Mouse (Mus musculus) lung, postnatal 4 days (tissue): ENCODE results near the gene Cdh15.

Experiments used
- DNase-seq, 2 experiments: peaks; one replicate each; pipeline ENCODE4 v3.0.0; 2021

Cdh15 gene

DNA sequence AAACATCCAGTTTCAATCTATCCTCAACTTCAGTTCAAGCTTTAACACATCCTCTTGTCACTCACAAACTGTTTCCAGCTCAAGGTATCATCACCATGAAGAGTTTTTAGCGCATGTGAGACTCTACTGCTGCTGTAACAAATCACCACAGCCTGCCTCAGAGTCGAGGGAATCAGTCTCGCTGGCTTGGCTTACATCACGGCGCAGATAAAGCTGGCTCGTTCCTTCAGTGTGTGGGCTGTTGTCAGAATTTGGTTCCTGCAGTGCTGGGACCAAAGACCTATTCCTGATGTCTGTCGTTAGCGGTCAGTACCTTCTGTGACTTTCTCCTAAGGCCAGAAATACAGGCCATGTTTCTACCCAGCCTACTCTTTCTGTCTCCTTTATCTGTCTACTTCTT, 49.4 kb downstream of the Cdh15 start:
- no peak for DNase-seq

DNA sequence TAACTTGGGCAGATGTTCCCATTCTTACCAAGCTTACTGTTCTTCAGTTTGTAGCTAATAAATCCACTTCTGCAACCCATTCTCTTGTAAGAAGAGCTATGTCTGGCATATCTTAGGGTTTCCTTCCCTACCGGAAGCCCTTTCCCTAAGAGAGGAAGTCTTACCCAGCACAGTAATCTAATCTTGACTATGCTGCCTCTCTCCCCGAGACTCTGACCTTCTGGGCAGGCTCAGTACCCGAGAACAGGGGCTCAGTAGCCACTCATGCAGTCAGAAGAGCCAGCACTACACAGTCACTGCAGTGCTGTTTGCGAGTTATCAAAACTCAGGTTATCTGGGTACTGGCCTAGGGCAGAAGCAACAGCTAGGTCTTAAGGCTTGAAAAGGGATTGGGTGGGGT, 50.3 kb downstream of the Cdh15 start:
- no peak for DNase-seq

DNA sequence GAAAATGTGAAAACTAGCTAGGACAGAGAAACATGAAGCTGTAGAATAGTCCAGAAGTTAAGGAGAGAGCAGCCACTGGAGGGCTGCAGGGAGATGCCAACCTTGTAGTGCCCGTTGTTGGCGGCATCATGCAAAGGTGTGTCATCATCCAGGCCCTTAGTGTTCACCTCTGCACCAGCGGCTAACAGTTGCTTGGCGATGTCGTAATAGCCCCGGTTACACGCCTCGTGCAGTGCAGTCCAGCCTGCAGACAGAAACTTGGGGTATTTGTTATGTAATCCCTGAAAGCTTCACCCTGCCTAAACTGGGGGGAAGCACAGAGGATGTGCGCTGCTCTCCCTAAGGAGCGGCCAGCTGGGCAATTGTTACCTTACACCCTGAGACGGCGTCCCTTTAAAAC, 50.7 kb downstream of the Cdh15 start:
- DNase-seq: peak in 1 of 2 experiments; percentile 18

DNA sequence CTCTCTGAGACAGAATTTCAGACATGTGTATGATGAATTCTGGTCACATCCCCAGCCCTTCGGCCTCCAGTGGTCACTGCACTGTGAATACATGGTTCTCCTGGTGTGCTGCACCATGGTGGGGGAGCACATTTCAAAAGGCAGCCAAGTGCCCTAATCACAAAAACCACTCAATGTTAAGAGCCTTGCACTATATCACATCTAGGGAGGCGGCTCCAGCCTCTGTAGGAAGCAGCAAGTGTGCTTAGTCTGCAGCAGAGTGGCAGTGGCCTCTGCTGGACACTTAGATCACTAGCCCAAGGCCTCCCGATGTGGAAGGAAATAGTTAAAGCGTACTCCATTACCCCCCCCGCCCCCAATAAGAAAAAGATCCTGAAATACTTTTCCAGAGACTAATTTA, 51.3 kb downstream of the Cdh15 start:
- DNase-seq: no peak

DNA sequence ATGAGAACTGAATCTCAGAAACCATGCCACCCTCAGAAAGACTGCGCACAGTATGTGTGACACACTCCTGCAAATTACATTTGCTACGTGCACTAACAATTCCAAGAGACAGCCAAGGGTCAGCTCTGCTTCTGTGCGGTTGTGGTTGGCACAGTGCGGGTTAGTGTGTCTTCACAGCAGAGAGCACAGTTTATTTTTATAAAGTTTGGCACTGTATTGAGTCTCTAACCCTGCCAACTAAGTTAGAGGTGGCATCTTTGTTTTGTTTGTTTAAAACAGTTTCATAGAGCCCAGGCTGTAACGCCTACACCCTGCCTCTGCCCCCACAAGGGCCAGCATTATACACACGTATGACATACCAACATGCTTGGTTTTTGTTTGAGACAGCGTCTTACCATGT, 53.7 kb downstream of the Cdh15 start:
- no peak for DNase-seq

DNA sequence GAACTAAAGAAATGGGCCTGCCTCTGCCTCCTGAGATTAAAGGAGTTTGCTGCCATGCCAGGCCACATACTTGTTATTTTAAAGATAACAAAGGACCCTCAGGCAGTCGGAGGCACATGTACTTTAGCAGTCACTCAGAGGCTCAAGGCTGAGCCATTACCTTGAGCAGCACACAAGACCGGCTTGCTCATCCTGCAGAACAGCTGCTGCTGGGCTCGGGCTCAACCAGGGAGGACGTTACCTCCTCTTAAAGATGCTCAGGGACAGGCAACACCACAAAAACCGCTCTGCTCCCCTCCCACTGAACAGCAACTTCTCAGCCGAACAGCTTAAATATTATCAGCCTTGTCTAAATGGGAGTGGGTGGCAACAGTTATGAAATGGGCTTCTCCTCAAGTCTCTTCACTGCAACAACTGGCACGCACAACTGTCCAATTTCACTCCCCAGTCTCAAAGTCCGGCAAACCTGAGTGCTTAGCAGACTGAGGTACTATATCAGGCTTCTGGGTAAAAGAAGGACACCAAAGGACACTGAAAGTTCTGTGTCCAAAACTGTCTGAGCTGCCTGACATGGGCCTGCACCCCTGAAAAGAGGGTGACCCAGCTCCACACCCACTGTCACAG, 54.2 kb downstream of the Cdh15 start:
- no peak for DNase-seq

DNA sequence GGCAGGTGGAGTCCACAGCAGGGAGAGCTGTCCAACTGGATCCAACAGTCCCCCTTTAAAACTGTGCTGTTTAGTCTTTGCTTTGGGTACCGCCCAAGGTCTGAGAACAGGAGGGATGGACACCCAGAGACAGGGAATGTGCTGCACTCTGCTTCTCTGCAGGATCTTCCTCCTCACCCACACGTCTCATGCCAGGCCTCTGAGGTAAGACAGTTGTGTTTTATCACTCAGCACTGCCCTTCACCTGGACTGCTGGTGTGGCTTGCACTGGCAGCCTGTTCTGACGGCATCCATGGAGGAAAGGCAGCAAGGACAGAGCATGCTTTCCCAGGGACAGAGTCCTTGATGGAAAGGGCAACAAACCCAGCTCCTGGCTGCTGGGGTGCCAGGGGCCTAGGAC, 54.8 kb downstream of the Cdh15 start:
- no peak for DNase-seq

DNA sequence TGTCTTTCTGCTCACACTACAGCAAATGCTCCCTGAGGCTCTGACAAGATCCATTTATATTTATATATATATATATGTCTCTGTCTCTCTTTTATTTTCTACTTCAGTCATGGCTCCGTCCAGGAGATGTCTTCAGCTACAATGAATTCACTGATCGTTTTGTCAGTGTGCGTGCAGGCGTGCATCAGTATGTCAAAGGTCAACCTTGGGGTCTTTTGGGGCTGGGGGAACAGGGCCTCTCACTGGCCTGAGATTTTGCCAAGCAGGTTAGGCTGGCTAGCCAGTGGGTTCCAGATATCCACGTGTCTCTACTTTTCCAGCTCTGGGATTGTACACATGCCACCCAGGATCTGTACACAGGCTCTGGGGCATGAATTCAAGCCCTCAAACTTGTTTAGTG, 55.2 kb downstream of the Cdh15 start:
- DNase-seq: no peak

DNA sequence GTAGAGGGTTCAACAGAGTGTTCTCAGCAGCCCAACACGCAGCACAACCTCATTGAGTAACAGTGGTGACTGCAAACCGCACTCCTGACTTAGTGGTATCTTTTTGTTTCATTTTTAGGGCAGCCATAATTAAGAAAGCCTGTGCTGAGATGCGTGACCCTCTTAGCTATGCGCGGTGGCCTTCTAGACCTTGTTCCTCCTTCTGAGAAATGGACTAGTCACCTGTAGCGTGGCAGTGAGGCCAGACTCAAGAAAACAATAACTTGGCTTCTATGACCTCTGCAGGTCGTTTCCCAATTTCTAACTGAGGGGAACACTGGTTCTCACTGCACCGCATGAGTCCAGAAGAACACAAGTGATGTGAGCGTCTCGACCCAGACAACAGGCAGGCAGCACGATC, 56.7 kb downstream of the Cdh15 start:
- DNase-seq: no peak

DNA sequence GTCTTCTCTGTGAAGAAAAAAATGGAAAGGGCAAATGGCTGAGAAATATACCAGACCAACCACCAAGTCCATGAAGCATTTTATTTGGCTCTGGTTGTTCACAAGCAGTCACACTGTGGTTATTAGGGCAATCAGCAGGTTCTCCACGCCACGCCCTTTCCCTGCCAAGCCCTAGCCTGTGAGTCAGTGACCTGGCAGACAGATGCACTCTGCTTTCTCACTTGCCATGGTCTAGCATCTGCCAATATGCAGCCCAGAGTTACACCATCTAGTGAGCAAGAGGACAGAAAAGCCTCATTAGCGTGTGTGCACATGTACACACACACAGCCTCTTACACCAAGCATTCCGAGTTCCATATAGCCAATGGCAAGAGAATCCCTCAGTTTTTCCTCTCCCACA, 57.6 kb downstream of the Cdh15 start:
- no peak for DNase-seq

DNA sequence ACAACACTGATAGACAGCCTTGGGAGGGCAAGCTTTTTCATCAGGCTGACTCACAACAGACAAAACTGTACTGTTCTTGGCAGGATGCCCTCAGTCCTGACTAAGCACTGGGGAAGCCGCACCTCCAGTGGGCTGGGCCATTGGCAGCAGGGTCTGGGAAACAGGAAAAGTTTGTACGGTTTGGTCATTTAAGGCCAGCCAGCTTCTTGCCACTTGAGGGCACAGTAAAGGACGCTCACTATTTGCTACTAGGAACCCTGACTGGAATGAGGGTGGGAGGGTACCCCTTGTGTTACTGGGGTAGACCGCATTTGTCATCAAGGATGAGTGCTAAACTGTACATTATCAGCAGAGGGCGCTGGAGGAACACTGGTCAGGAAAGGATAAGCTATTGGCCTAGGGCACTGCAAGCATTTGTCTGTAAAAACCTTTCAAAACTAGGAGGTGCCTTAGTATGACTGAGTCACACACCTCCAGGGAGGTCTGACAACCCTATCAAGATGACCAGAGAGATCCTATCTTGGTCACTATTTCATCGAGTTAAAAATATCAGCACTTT, 58.8 kb downstream of the Cdh15 start:
- DNase-seq: peak; percentile 89 to 90

DNA sequence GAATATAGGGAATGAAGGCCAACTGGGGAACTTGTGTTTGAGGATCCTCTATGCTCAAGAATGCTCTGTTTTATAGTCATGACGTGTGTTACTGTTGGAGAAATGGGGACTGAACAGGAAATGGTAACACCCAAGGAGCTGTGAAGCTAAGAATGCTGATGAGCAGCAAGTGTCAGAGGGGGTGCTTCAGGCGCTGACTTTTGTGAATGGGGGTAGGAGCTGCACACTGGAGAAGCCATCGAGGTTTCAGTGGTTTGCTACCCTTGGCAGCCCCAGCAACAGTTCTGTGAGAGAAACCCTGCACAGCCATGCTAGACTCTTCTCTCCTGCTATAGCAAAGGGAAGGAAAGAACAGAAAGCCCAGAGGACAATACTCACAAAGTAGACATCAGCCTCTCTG, 64.4 kb downstream of the Cdh15 start:
- DNase-seq: no peak

DNA sequence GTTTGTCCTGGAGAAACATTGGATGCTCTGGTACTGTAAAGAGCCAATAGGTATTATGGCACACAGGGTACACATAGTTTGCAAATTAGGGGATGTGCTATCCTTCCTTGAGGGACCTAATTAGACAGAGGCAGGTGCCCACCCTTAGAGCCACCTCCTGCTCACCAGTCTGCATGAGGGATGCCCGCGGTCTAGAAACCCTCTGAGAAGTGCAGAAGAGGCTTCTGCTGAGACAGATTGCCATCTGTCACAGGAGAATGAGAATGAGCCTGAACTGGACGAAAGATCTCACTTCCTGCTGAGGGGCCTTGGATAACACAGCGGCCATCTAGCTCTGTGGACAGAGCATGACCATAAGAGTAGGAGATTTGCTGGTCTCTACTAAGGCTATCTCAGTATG, 65.1 kb downstream of the Cdh15 start:
- DNase-seq: no peak

DNA sequence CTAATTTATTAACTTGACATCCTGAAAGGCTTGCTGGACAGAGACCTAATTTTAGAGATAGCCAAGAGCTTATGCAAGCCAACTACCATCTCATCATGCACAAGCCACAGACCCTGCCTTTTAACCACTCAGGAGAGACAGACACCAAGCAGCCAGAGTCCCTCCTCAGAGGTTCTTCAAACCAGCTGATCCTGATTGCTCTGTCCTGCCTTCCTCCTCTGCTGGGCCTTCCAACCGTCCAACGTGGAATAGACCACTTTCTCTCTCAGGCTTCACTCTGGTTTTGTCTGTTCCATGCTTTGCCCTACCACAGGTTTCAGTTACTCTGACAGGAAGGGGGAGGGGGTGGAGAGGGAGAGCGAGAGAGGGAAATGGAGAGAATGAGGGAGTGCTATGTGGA, 69.0 kb downstream of the Cdh15 start:
- no peak for DNase-seq
